Mouse (Mus musculus): ENCODE results near the gene B4galnt3. TPM values are rescaled to one million over a fixed set of nuclear protein-coding genes. Genes with fewer than 3 reads are reported as not detected.

The B4galnt3 gene
- polyA plus RNA-seq, 1 experiment from 2014 or later = 0.26 TPM

DNA sequence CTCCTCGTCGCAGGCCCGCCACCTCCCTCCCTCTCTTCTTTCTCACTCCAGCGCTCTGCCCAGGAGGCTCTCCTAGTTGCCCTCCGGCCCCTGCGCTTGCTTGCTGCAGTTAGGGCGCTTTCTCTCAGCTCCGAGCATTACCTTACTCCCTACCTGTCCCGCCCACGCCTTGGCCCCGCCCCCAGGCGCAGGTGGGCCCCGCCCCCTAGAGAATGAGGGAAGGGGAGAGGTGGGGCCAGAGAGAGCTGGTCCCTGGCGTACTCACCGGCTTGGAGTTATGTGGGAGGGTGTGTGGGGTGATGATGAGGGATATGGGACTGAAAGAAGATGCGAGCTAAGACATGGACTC is 400 bp upstream of the B4galnt3 start:
- peak overlapping the region; percentile 68 to 69 for H3K4me3 ChIP-seq (ENCODE audit: control insufficient read depth in 1 of 2, insufficient read depth in 1 of 2, low read depth in 1 of 2, low read length in 2 of 2)
- H3K27ac ChIP-seq (replicated peaks in 1 of 2; ENCODE audit: control insufficient read depth in 1 of 2, insufficient read depth in 1 of 2, low read depth in 2 of 2, low read length in 2 of 2) = no peak overlapping the region
- H3K9me3 ChIP-seq (ENCODE audit: control insufficient read depth, low read length) = no peaks in the 10 kb centered on the region
- ATAC-seq (ENCODE audit: insufficient number of reproducible peaks, insufficient read depth, low FRiP score, low read depth) = peak; percentile 41; the same call in 1 of the 2 replicates
- H3K4me2 ChIP-seq (ENCODE audit: low read length) = peak overlapping the region; percentile 99
- WGBS = under 1% methylated on average over 13 of the region's 16 CpGs
- peaks cover 25% of the 10 kb centered on the region for H3K27me3 ChIP-seq (ENCODE audit: control insufficient read depth, insufficient read depth, low read length)
- peaks cover 0 to 3% of the 10 kb centered on the region in 2 experiments; a peak in 1 of 4 replicates for H3K4me1 ChIP-seq (ENCODE audit: control insufficient read depth in 2 of 2, insufficient read depth in 2 of 2, low read length in 2 of 2)
- peak overlapping the region; percentile 68 for H3K9ac ChIP-seq (ENCODE audit: low read length)
- no peaks in the 10 kb centered on the region for H3K36me3 ChIP-seq (ENCODE audit: control insufficient read depth, insufficient read depth, low read length)

DNA sequence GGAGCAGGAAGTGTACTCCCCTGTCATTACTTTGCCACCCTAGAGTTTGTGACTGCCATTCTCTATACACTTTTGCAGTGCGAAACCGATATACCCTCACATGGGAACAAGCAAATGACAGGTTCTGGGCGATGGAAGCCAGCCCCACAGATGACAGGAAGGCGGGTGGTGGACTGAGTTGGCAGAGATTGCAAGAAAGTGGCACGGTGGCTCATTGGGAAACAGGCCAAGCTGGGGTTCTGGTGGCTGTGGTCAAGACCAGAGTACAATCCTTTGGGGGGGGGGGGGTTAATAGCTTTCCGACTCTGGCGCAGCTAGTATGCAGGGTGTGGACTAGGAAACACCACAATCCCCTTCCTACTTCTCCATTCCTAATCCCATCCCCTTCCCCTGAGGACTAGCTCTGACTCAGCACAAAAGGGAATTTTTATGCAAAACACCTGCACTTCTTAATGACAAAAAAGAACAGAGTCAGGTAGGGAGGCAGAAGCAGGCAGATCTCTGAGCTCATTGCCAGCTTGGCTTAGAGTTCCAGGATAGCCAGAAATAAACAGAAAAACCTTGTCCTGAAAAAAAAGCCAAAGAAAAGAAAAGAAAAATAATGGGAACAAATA is 2.9 kb downstream of the B4galnt3 start:
- peaks cover 0 to 5% of the 10 kb centered on the region in 2 experiments; a peak in 2 of 4 replicates for H3K4me1 ChIP-seq (ENCODE audit: control insufficient read depth in 2 of 2, insufficient read depth in 2 of 2, low read length in 2 of 2)
- 65% methylated on average over 7 of the region's 7 CpGs for WGBS
- no peaks in the 10 kb centered on the region for H3K9me3 ChIP-seq (ENCODE audit: control insufficient read depth, low read length)
- H3K4me3 ChIP-seq (ENCODE audit: control insufficient read depth in 1 of 2, insufficient read depth in 1 of 2, low read depth in 1 of 2, low read length in 2 of 2) = no peak overlapping the region
- no peak overlapping the region for H3K9ac ChIP-seq (ENCODE audit: low read length)
- no peak overlapping the region for H3K4me2 ChIP-seq (ENCODE audit: low read length)
- ATAC-seq (ENCODE audit: insufficient number of reproducible peaks, insufficient read depth, low FRiP score, low read depth) = no peak
- H3K36me3 ChIP-seq (ENCODE audit: control insufficient read depth, insufficient read depth, low read length) = no peaks in the 10 kb centered on the region
- H3K27me3 ChIP-seq (ENCODE audit: control insufficient read depth, insufficient read depth, low read length) = peaks cover 25% of the 10 kb centered on the region
- no peak overlapping the region for H3K27ac ChIP-seq (replicated peaks in 1 of 2; ENCODE audit: control insufficient read depth in 1 of 2, insufficient read depth in 1 of 2, low read depth in 2 of 2, low read length in 2 of 2)

DNA sequence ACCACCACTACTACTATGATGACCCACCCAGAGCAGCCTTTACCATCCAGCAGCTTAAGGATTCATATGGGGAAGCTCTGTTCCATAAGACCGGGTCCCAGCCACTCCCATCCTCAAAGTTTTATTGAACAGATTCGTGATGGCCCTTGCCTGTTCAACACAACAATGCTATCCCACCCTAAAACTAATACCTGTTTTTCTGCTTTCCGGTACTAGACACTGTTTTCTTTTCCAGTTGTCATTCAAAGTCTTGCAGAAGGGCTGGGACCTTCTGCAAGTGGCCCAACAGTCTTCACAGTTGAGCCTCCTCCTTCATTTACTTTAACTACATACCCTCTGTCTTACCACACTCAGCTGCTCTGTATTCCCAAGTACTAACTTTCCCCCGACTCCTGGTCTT is 4.9 kb downstream of the B4galnt3 start:
- ATAC-seq (ENCODE audit: insufficient number of reproducible peaks, insufficient read depth, low FRiP score, low read depth) = no peak
- Histone ChIP-seq H3K4me3 (ENCODE audit: control insufficient read depth in 1 of 2, insufficient read depth in 1 of 2, low read depth in 1 of 2, low read length in 2 of 2) (no peak overlapping the region), H3K4me2 (ENCODE audit: low read length) (no peak overlapping the region), H3K27me3 (ENCODE audit: control insufficient read depth, insufficient read depth, low read length) (peaks cover 9% of the 10 kb centered on the region; the same call in 1 of the 2 replicates), H3K27ac (replicated peaks in 1 of 2; ENCODE audit: control insufficient read depth in 1 of 2, insufficient read depth in 1 of 2, low read depth in 2 of 2, low read length in 2 of 2) (no peak overlapping the region), H3K4me1 (ENCODE audit: control insufficient read depth in 2 of 2, insufficient read depth in 2 of 2, low read length in 2 of 2) (peaks cover 0 to 2% of the 10 kb centered on the region in 2 experiments; a peak in 2 of 4 replicates), H3K9me3 (ENCODE audit: control insufficient read depth, low read length) (no peaks in the 10 kb centered on the region), H3K9ac (ENCODE audit: low read length) (no peak overlapping the region), H3K36me3 (ENCODE audit: control insufficient read depth, insufficient read depth, low read length) (no peaks in the 10 kb centered on the region)
- 86% methylated on average over 4 of the region's 4 CpGs for WGBS

DNA sequence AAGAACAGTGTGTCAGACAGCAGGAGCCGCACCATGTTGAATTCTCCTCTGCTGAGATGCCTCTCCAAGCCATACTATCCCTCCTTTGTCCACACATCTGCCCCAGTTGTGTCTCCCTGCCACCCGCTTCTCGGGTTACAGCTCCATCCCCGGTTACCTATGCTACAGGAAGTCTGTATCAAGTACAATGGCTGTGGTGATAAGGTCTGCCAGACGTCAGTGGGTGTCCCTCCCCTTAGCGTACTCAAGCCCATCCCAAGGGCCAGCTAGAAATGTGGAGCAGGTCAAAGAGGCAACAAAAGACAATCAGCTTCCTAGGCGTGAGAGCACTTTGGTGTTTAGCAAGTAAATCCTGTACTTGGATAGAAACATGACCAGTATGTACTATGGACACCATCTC is 5.8 kb downstream of the B4galnt3 start:
- Histone ChIP-seq H3K27ac (replicated peaks in 1 of 2; ENCODE audit: control insufficient read depth in 1 of 2, insufficient read depth in 1 of 2, low read depth in 2 of 2, low read length in 2 of 2) (no peak overlapping the region), H3K4me1 (ENCODE audit: control insufficient read depth in 2 of 2, insufficient read depth in 2 of 2, low read length in 2 of 2) (peaks cover 0 to 2% of the 10 kb centered on the region in 2 experiments; a peak in 1 of 4 replicates), H3K4me2 (ENCODE audit: low read length) (no peak overlapping the region), H3K4me3 (ENCODE audit: control insufficient read depth in 1 of 2, insufficient read depth in 1 of 2, low read depth in 1 of 2, low read length in 2 of 2) (no peak overlapping the region), H3K27me3 (ENCODE audit: control insufficient read depth, insufficient read depth, low read length) (peaks cover 8% of the 10 kb centered on the region; the same call in 1 of the 2 replicates), H3K9me3 (ENCODE audit: control insufficient read depth, low read length) (no peaks in the 10 kb centered on the region), H3K36me3 (ENCODE audit: control insufficient read depth, insufficient read depth, low read length) (no peaks in the 10 kb centered on the region), H3K9ac (ENCODE audit: low read length) (no peak overlapping the region)
- ATAC-seq (ENCODE audit: insufficient number of reproducible peaks, insufficient read depth, low FRiP score, low read depth) = no peak
- WGBS = 21% methylated on average over 7 of the region's 7 CpGs

DNA sequence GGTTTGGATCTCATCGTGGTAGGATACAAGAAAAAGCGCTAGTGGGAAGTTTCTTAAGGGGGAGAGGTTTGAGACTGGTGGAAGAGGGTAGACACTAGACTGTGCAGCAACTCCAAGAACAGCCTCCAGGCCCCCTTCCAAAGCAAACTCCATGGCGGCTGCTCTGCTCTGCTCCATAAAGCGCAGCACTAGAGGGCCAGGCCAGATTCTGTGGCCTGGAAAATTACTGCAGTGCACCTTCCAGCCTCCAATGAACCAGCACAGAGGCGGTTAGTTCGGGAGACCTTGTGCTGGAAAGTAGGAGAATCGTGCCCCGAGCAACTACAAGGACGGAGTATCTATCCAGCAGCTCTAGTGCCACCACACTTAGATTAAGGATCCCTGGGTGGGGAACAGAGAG is 7.1 kb downstream of the B4galnt3 start:
- Histone ChIP-seq H3K9ac (ENCODE audit: low read length) (no peak overlapping the region), H3K36me3 (ENCODE audit: control insufficient read depth, insufficient read depth, low read length) (no peaks in the 10 kb centered on the region), H3K4me1 (ENCODE audit: control insufficient read depth in 2 of 2, insufficient read depth in 2 of 2, low read length in 2 of 2) (peaks cover 0 to 2% of the 10 kb centered on the region in 2 experiments; a peak in 1 of 4 replicates), H3K4me2 (ENCODE audit: low read length) (no peak overlapping the region), H3K4me3 (ENCODE audit: control insufficient read depth in 1 of 2, insufficient read depth in 1 of 2, low read depth in 1 of 2, low read length in 2 of 2) (no peak overlapping the region), H3K27ac (replicated peaks in 1 of 2; ENCODE audit: control insufficient read depth in 1 of 2, insufficient read depth in 1 of 2, low read depth in 2 of 2, low read length in 2 of 2) (no peak overlapping the region), H3K9me3 (ENCODE audit: control insufficient read depth, low read length) (no peaks in the 10 kb centered on the region), H3K27me3 (ENCODE audit: control insufficient read depth, insufficient read depth, low read length) (no peaks in the 10 kb centered on the region)
- WGBS = 81% methylated on average over 9 of the region's 9 CpGs
- ATAC-seq (ENCODE audit: insufficient number of reproducible peaks, insufficient read depth, low FRiP score, low read depth) = no peak

DNA sequence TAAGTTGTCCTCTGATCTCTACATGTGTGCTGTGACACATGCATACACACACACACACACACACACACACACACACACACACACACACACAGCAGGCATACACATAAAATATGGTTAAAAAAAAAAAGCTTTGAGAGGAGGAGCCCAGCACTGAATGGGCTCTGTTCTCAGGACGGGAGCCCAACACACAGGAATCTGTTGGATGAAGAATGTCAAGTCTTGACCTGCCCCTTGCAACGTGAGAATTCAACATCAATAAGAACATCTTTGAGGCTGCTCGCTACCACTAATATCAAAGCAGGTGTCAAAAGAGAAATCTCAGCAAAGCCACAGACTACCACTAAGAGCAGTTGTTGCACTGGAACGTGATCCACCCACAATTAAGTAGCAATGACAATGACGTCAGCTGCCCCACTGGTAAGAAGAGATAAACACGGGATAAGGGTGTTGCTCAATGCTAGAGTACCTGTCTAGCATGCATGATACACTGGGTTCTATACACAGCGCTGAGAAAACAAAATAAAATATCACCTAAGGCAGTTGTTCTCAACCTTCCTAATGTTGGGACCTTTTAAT is 17.4 kb downstream of the B4galnt3 start:
- WGBS = 71% methylated on average over 7 of the region's 7 CpGs
- ATAC-seq (ENCODE audit: insufficient number of reproducible peaks, insufficient read depth, low FRiP score, low read depth) = no peak
- no peak overlapping the region for H3K4me3 ChIP-seq (ENCODE audit: control insufficient read depth in 1 of 2, insufficient read depth in 1 of 2, low read depth in 1 of 2, low read length in 2 of 2)
- no peaks in the 10 kb centered on the region for H3K27me3 ChIP-seq (ENCODE audit: control insufficient read depth, insufficient read depth, low read length)
- H3K4me1 ChIP-seq (ENCODE audit: control insufficient read depth in 2 of 2, insufficient read depth in 2 of 2, low read length in 2 of 2) = peaks cover 28 to 38% of the 10 kb centered on the region in 2 experiments
- no peak overlapping the region for H3K9ac ChIP-seq (ENCODE audit: low read length)
- H3K4me2 ChIP-seq (ENCODE audit: low read length) = no peak overlapping the region
- H3K27ac ChIP-seq (replicated peaks in 1 of 2; ENCODE audit: control insufficient read depth in 1 of 2, insufficient read depth in 1 of 2, low read depth in 2 of 2, low read length in 2 of 2) = no peak overlapping the region
- H3K9me3 ChIP-seq (ENCODE audit: control insufficient read depth, low read length) = no peaks in the 10 kb centered on the region
- no peaks in the 10 kb centered on the region for H3K36me3 ChIP-seq (ENCODE audit: control insufficient read depth, insufficient read depth, low read length)

DNA sequence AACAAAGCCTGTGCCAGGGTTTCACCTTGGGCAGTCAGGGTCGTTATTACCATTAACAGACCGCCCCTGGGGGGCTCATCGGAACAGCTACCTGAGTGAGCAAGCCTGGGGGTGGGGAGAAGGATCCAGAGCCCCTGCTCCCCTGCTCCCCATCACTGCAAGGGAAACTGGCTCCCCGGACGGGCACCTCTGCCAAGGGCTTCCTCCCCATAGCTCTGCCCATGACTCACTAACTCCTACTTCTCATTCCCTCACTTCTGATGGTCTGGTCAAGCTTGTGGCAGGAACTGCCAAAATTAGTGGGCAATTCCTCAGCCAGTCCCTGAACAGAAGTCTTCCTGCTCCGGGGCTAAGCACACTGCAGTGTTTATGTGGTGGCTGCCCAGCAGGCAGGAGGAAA is 19.1 kb downstream of the B4galnt3 start:
- H3K27ac ChIP-seq (replicated peaks in 1 of 2; ENCODE audit: control insufficient read depth in 1 of 2, insufficient read depth in 1 of 2, low read depth in 2 of 2, low read length in 2 of 2) = peak overlapping the region; percentile 72 to 88
- no peak overlapping the region for H3K4me3 ChIP-seq (ENCODE audit: control insufficient read depth in 1 of 2, insufficient read depth in 1 of 2, low read depth in 1 of 2, low read length in 2 of 2)
- H3K9ac ChIP-seq (ENCODE audit: low read length) = peak overlapping the region; percentile 48

More for the DNA sequence above, 19.1 kb downstream of the B4galnt3 start:
- Histone ChIP-seq H3K27me3 (ENCODE audit: control insufficient read depth, insufficient read depth, low read length) (no peaks in the 10 kb centered on the region), H3K4me1 (ENCODE audit: control insufficient read depth in 2 of 2, insufficient read depth in 2 of 2, low read length in 2 of 2) (peaks cover 28 to 38% of the 10 kb centered on the region in 2 experiments), H3K36me3 (ENCODE audit: control insufficient read depth, insufficient read depth, low read length) (no peaks in the 10 kb centered on the region), H3K4me2 (ENCODE audit: low read length) (peak overlapping the region; percentile 36), H3K9me3 (ENCODE audit: control insufficient read depth, low read length) (no peaks in the 10 kb centered on the region)
- no peak for ATAC-seq (ENCODE audit: insufficient number of reproducible peaks, insufficient read depth, low FRiP score, low read depth)
- 26% methylated on average over 6 of the region's 6 CpGs for WGBS
